Mouse (Mus musculus) bone marrow macrophage, adult 2 months (primary cell): ENCODE measurements around the gene Cpne4. TPM values are rescaled to one million over a fixed set of nuclear protein-coding genes. Genes with fewer than 3 reads are reported as not detected.

Experiments
- H3K27ac ChIP-seq: 2 replicates; pipeline ENCODE4 v1.5.1; 2012; ENCODE audit warnings: low read depth, low read length; ENCODE audit not compliant: insufficient read depth
- H3K4me1 ChIP-seq: 2 replicates; pipeline ENCODE4 v1.6.1; 2012; ENCODE audit warnings: low read length; ENCODE audit not compliant: control insufficient read depth, insufficient read depth
- H3K4me3 ChIP-seq: 2 replicates; pipeline ENCODE4 v1.5.1; 2012; ENCODE audit warnings: mild to moderate bottlenecking, low read length, moderate library complexity; ENCODE audit not compliant: insufficient read depth
- CTCF ChIP-seq: IDR thresholded peaks from 2 replicates; pipeline ENCODE4 v1.5.1; 2012; ENCODE audit warnings: low read depth, mild to moderate bottlenecking, low read length, moderate library complexity
- POLR2A ChIP-seq: IDR thresholded peaks from 2 replicates; pipeline ENCODE4 v1.6.1; 2012; ENCODE audit warnings: mild to moderate bottlenecking, low read depth, low read length, borderline replicate concordance
- polyA plus RNA-seq: library from polyadenylated mRNA; stranded (reverse); fragments of >200 nt; gene quantifications from 2 replicates; pipeline ENCODE4 v1.2.4, GENCODE M21; 2012; ENCODE audit not compliant: missing spikeins, insufficient read depth, insufficient read length

The Cpne4 gene
- polyA plus RNA-seq, 1 experiment: not detected

- H3K27ac ChIP-seq: no peak overlapping the region
- TF ChIP-seq POLR2A (no peak), CTCF (no peak)
- H3K4me1 ChIP-seq: no peaks in the 10 kb centered on the region
- no peak overlapping the region for H3K4me3 ChIP-seq
Observed at GRCm38 (mm10) chr9:104659758-104660157, 112.7 kb downstream of the Cpne4 start.

- H3K4me3 ChIP-seq: no peak overlapping the region
- H3K4me1 ChIP-seq: no peaks in the 10 kb centered on the region
- no peak for TF ChIP-seq POLR2A
- no peak for TF ChIP-seq CTCF
- H3K27ac ChIP-seq: no peak overlapping the region
Observed at GRCm38 (mm10) chr9:104676665-104677064, 129.6 kb downstream of the Cpne4 start.

- no peaks in the 10 kb centered on the region for H3K4me1 ChIP-seq
- TF ChIP-seq CTCF (no peak), POLR2A (no peak)
- no peak overlapping the region for H3K27ac ChIP-seq
- no peak overlapping the region for H3K4me3 ChIP-seq
Observed at GRCm38 (mm10) chr9:104678571-104678970, 131.5 kb downstream of the Cpne4 start.

- no peak overlapping the region for H3K27ac ChIP-seq
- TF ChIP-seq CTCF: no peak
- TF ChIP-seq POLR2A: no peak
Observed at GRCm38 (mm10) chr9:104687051-104687450, 140.0 kb downstream of the Cpne4 start.

GRCm38 (mm10) chr9:104693145-104693544 lies 146.1 kb downstream of the Cpne4 start:
- no peak overlapping the region for H3K27ac ChIP-seq
- no peak overlapping the region for H3K4me3 ChIP-seq
- no peak for TF ChIP-seq CTCF
- TF ChIP-seq POLR2A: no peak
- no peaks in the 10 kb centered on the region for H3K4me1 ChIP-seq

More at GRCm38 (mm10) chr9:104687051-104687450, 140.0 kb downstream of the Cpne4 start:
- Histone ChIP-seq H3K4me1 (no peaks in the 10 kb centered on the region), H3K4me3 (no peak overlapping the region)

GRCm38 (mm10) chr9:104710831-104711230 lies 163.7 kb downstream of the Cpne4 start:
- Histone ChIP-seq H3K4me1 (no peaks in the 10 kb centered on the region), H3K27ac (no peak overlapping the region), H3K4me3 (no peak overlapping the region)
- TF ChIP-seq POLR2A: no peak
- TF ChIP-seq CTCF: no peak

GRCm38 (mm10) chr9:104725311-104725710 lies 178.2 kb downstream of the Cpne4 start:
- Histone ChIP-seq H3K4me1 (no peaks in the 10 kb centered on the region), H3K4me3 (no peak overlapping the region), H3K27ac (no peak overlapping the region)
- TF ChIP-seq POLR2A: no peak
- TF ChIP-seq CTCF: no peak

- TF ChIP-seq CTCF (no peak), POLR2A (no peak)
- Histone ChIP-seq H3K27ac (no peak overlapping the region), H3K4me3 (no peak overlapping the region), H3K4me1 (no peaks in the 10 kb centered on the region)
Observed at GRCm38 (mm10) chr9:104742661-104743380, 195.7 kb downstream of the Cpne4 start.

- Histone ChIP-seq H3K27ac (no peak overlapping the region), H3K4me1 (no peaks in the 10 kb centered on the region), H3K4me3 (no peak overlapping the region)
- TF ChIP-seq POLR2A: no peak
- TF ChIP-seq CTCF: no peak
Observed at GRCm38 (mm10) chr9:104755519-104755918, 208.4 kb downstream of the Cpne4 start.

- TF ChIP-seq POLR2A (no peak), CTCF (no peak)
- H3K4me1 ChIP-seq: no peaks in the 10 kb centered on the region
- H3K4me3 ChIP-seq: no peak overlapping the region
- H3K27ac ChIP-seq: no peak overlapping the region
Observed at GRCm38 (mm10) chr9:104760031-104760430, 212.9 kb downstream of the Cpne4 start.
